Mouse (Mus musculus): ENCODE data around the gene Cyth1. TPM values are rescaled to one million over a fixed set of nuclear protein-coding genes. Genes with fewer than 3 reads are reported as not detected.

Gene Cyth1
- total RNA-seq (2021): 100 to 1,000 TPM; 101 to 108 TPM
- long read RNA-seq, experiment 1, partial matches to known transcripts: 4 of 44 reads
- long read RNA-seq, experiment 1, other reads (novel, unspliced or antisense): 40 of 44 reads
- long read RNA-seq, experiment 2, partial matches to known transcripts: 6 of 53 reads
- long read RNA-seq, experiment 2, other reads (novel, unspliced or antisense): 47 of 53 reads

DNA sequence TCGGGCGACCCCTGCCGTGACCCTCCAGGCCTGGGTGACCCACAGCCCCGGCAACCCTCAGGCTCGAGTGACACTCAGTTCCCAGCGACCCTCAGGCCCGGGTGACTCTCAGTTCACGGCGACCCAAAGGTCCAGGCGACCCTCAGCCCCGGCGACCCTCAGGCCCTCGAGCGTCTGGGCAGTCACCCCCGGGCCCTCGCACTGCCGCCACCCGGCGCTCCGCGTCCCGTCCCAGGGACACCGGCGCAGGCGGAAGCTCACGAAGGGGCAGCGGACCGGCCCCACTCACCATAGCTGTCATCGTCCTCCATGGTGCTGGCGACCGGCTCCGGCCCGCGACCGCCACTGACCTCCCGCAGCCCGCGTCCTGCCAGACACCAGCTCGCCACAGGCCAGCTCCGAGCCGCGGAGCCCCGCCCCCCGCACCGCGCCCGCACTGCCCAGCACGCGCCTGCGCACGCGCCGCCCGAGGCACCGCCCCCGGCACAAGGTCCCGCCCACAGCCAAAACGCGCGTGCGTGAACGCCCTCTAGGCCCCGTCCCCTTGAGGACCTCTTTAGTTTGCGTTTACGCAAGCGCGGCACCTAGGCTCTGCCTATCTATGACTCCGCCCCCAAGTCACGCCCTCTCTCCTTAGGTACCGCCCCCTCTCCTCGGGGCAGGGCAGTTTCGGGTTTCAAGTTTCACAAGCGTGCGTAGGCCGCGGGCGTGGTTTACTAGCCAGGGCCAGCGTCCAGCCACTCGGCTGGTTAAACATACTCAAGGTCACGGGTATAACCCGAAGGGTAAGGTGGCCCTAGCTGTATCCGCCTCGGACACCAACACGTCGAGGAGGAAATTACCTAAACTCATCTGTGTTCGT is at the start of gene Cyth1:
Cyth1 (minus strand) TSS at position 443 of the 862 bp plus-strand sequence.
- Histone ChIP-seq H3K27ac (peak within 1 kb of the TSS; percentile 88), H3K4me3 (peak within 1 kb of the TSS; percentile 91)
- TF ChIP-seq CTCF (conservative IDR thresholded peaks at IDR 0.05): peak; percentile 13; the same call in 1 of the 2 replicates
- peak; percentile 99 for DNase-seq (ENCODE audit: low spot score in 2 of 2)

- no peak for DNase-seq (ENCODE audit: low spot score in 2 of 2)
- peak; percentile 29; the same call in 1 of the 2 replicates for TF ChIP-seq CTCF (conservative IDR thresholded peaks at IDR 0.05)
- H3K27ac ChIP-seq: no peak overlapping the region
- H3K4me3 ChIP-seq: no peak overlapping the region
These were observed 49.6 kb upstream of the Cyth1 start for GRCm38 (mm10) chr11:118297967-118298366.

- Histone ChIP-seq H3K4me3 (no peak overlapping the region), H3K27ac (no peak overlapping the region)
- no peak for TF ChIP-seq CTCF (conservative IDR thresholded peaks at IDR 0.05)
- no peak for DNase-seq (ENCODE audit: low spot score in 2 of 2)
These were observed 46.6 kb upstream of the Cyth1 start for GRCm38 (mm10) chr11:118295026-118295425.

- no peak overlapping the region for H3K27ac ChIP-seq
- no peak overlapping the region for H3K4me3 ChIP-seq
- no peak for DNase-seq (ENCODE audit: low spot score in 2 of 2)
- no peak for TF ChIP-seq CTCF (conservative IDR thresholded peaks at IDR 0.05)
These were observed 44.3 kb upstream of the Cyth1 start for GRCm38 (mm10) chr11:118292671-118293070.

GRCm38 (mm10) chr11:118289999-118290889 is 41.9 kb upstream of the Cyth1 start, which contains the start of gene Usp36:
TSS of gene Usp36 (minus strand) at chr11:118290244.
- H3K27ac ChIP-seq: peak within 1 kb of the TSS; percentile 97
- no peak for TF ChIP-seq CTCF (conservative IDR thresholded peaks at IDR 0.05)
- peak; percentile 100 for DNase-seq (ENCODE audit: low spot score in 2 of 2)
- H3K4me3 ChIP-seq: peak within 1 kb of the TSS; percentile 85

DNA sequence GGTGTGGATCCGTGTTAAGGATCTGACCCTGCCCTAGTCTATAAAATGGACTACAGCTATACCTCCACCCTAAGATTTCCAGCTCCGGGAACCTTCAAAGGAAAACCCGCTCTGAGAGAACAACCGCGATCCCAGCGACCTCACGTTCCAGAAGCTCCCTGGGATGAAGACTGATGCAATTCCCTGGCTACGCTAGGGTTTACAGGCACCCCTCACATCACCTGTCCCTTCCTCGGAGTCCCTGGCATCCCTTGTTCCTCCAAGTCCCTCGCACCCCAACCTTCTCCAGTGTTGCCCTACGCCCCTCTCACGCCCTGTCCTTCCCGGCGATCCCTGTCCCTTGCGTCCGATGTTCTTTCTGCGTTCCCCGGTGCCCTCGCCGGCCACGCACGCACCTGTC is 41.2 kb upstream of the Cyth1 start:
- peak overlapping the region; percentile 85 for H3K4me3 ChIP-seq
- peak overlapping the region; percentile 97 for H3K27ac ChIP-seq
- TF ChIP-seq CTCF (conservative IDR thresholded peaks at IDR 0.05): no peak
- DNase-seq (ENCODE audit: low spot score in 2 of 2): no peak

GRCm38 (mm10) chr11:118289037-118289511 is 40.7 kb upstream of the Cyth1 start:
- H3K27ac ChIP-seq: peak overlapping the region; percentile 97
- peak overlapping the region; percentile 85 for H3K4me3 ChIP-seq
- DNase-seq (ENCODE audit: low spot score in 2 of 2): no peak
- no peak for TF ChIP-seq CTCF (conservative IDR thresholded peaks at IDR 0.05)

DNA sequence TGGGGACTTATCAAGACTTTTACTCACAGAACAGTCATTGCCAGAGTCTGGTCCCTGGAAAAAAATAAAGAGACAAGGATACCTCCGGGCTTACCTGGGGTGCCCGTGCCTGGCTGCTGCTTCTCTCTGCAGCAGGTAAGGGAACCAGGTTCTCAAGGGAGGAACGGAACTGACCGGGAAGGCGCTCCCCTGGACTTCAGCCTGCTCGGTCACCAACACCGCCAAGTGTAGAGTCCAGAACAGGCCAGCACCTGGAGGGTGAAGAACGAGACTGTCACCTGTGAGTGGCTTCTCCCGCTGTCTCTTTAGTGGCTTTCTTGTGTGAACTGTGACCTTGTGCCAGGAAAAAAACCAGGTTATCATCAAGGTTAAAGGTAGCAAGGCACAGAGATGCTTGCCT is 39.2 kb upstream of the Cyth1 start:
- no peak overlapping the region for H3K27ac ChIP-seq
- no peak for DNase-seq (ENCODE audit: low spot score in 2 of 2)
- no peak for TF ChIP-seq CTCF (conservative IDR thresholded peaks at IDR 0.05)
- H3K4me3 ChIP-seq: no peak overlapping the region

- no peak for TF ChIP-seq CTCF (conservative IDR thresholded peaks at IDR 0.05)
- Histone ChIP-seq H3K27ac (no peak overlapping the region), H3K4me3 (no peak overlapping the region)
- DNase-seq (ENCODE audit: low spot score in 2 of 2): no peak
These were observed 38.0 kb upstream of the Cyth1 start for GRCm38 (mm10) chr11:118286434-118286833.

GRCm38 (mm10) chr11:118285791-118286190 is 37.4 kb upstream of the Cyth1 start:
- DNase-seq (ENCODE audit: low spot score in 2 of 2): no peak
- no peak for TF ChIP-seq CTCF (conservative IDR thresholded peaks at IDR 0.05)
- Histone ChIP-seq H3K27ac (no peak overlapping the region), H3K4me3 (no peak overlapping the region)

DNA sequence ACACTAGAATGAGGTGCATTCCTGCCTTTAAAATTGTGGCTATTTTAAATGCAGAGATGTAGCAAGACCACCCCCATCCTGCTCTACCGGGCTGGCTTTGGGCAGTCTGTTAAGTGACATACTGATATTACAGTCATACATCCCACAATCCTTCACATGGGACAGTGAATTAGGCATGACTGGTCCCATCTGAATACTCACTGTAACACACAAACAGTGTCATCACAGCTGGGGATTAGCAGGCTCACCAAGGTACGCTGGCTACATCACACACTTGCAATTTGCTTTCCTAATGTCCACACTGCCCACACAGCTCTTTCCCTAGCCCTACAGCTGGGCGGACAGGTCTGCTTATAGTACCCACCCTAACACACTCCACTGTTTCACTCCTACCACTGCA is 31.8 kb upstream of the Cyth1 start:
- no peak for TF ChIP-seq CTCF (conservative IDR thresholded peaks at IDR 0.05)
- Histone ChIP-seq H3K4me3 (no peak overlapping the region), H3K27ac (no peak overlapping the region)
- DNase-seq (ENCODE audit: low spot score in 2 of 2): no peak

DNA sequence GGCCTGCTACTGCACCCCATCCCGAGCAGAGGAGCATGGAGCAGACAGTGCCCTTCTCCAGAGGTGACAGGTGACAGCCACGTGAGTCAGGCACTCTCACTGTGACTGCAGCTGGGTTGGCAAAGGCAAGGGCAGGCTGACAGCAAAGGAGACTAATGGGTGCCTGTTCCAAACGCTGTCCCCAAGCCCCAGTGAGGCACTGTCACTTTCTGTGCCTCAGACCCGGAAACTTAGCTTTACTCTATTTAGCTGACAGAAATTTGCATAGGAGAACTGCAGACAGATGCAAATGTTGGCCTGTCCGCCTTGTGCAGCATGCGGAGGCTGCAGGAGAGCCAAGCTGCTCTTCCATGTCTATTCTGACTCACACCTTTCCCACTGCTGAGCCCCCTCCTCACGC is 27.9 kb upstream of the Cyth1 start:
- DNase-seq (ENCODE audit: low spot score in 2 of 2): no peak
- no peak for TF ChIP-seq CTCF (conservative IDR thresholded peaks at IDR 0.05)
- Histone ChIP-seq H3K27ac (no peak overlapping the region), H3K4me3 (no peak overlapping the region)
